Mouse (Mus musculus): ENCODE data around the gene Ebf3. TPM values are rescaled to one million over a fixed set of nuclear protein-coding genes. Genes with fewer than 3 reads are reported as not detected.

Gene Ebf3
- polyA plus RNA-seq, 1 experiment from 2014 or later, result 0.30 TPM

DNA sequence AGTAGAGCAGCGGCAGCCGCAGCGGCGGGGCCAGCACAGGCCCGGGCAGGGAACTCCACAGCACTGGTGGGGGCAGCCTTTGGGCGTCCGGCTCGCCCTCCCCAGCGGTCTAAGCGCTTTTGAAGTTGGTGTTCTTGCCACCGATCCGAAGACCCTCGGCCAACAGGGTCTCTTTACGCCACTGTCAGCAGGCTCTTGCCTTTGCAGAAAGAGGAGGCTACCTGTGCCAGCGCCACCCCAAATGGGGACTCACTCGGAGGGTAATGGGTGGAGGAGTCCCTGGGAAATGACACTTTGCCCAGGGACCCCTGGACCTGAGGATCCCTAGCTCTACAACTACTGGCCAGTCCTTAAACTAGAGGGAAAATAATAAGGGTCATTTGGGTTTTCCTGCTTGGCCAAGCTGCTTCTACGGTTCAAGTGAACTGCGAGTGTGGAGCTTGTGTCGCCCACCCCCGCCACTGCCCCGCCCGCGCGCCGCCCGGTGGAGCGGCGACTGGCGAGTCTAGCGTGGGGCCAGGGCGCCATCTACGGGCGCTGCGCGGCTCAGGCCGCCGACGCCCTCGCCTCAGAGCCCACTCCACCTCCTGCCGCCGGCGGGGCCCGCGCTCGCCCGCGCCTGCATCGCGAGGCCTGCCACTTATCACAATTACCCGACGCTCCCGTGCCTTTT is 7.0 kb upstream of the Ebf3 start:
- Histone ChIP-seq H3K4me2 (ENCODE audit: low read length) (peak overlapping the region; percentile 59), H3K4me3 (replicated peaks; ENCODE audit: low read depth, low read length) (peak overlapping the region; percentile 13), H3K27me3 (ENCODE audit: insufficient read depth, low read length) (peaks cover 82% of the 10 kb centered on the region), H3K4me1 (replicated peaks; ENCODE audit: insufficient read depth, low read length) (peaks cover 8% of the 10 kb centered on the region), H3K36me3 (ENCODE audit: insufficient read depth, low read length) (no peaks in the 10 kb centered on the region), H3K9me3 (replicated peaks; ENCODE audit: low read length) (no peaks in the 10 kb centered on the region), H3K27ac (no peak overlapping the region), H3K9ac (ENCODE audit: low read depth, low read length) (no peak overlapping the region)
- peak; percentile 79 for DNase-seq (ENCODE audit: low spot score)
- ATAC-seq (replicated peaks; ENCODE audit: low FRiP score, low read depth), result peak; percentile 34; the same call in 1 of the 2 replicates
- WGBS, result 1% methylated on average over 52 of the region's 52 CpGs
- peak; percentile 66 for TF ChIP-seq CTCF (IDR thresholded peaks at IDR 0.05; ENCODE audit: low read depth)

DNA sequence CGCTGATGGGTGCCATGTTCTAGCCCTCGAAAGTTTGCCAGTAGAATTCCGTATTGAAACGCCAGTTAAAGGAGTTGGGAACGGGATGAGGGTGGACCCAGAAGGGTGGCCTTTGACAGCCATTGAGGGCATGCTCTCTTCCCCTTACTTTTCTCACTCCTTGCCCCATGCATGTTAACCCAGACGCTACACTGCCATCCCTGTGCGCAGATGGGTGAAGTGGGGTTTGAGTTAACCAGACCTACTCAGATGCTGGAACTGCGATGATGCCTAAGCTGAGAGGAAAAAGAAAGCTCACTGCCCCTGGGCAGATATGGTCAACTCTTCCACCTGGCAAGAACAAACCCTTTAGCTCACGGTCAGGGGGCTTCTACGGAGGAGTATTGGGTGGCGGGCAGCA is 6.1 kb upstream of the Ebf3 start:
- no peaks in the 10 kb centered on the region for H3K36me3 ChIP-seq (ENCODE audit: insufficient read depth, low read length)
- H3K4me3 ChIP-seq (replicated peaks; ENCODE audit: low read depth, low read length), result no peak overlapping the region
- no peak overlapping the region for H3K9ac ChIP-seq (ENCODE audit: low read depth, low read length)
- ATAC-seq (replicated peaks; ENCODE audit: low FRiP score, low read depth), result no peak
- H3K4me1 ChIP-seq (replicated peaks; ENCODE audit: insufficient read depth, low read length), result peaks cover 8% of the 10 kb centered on the region
- TF ChIP-seq CTCF (IDR thresholded peaks at IDR 0.05; ENCODE audit: low read depth), result no peak
- 12% methylated on average over 11 of the region's 11 CpGs for WGBS
- no peak overlapping the region for H3K27ac ChIP-seq
- DNase-seq (ENCODE audit: low spot score), result no peak
- H3K9me3 ChIP-seq (replicated peaks; ENCODE audit: low read length), result no peaks in the 10 kb centered on the region
- H3K4me2 ChIP-seq (ENCODE audit: low read length), result no peak overlapping the region
- H3K27me3 ChIP-seq (ENCODE audit: insufficient read depth, low read length), result peaks cover 91% of the 10 kb centered on the region

DNA sequence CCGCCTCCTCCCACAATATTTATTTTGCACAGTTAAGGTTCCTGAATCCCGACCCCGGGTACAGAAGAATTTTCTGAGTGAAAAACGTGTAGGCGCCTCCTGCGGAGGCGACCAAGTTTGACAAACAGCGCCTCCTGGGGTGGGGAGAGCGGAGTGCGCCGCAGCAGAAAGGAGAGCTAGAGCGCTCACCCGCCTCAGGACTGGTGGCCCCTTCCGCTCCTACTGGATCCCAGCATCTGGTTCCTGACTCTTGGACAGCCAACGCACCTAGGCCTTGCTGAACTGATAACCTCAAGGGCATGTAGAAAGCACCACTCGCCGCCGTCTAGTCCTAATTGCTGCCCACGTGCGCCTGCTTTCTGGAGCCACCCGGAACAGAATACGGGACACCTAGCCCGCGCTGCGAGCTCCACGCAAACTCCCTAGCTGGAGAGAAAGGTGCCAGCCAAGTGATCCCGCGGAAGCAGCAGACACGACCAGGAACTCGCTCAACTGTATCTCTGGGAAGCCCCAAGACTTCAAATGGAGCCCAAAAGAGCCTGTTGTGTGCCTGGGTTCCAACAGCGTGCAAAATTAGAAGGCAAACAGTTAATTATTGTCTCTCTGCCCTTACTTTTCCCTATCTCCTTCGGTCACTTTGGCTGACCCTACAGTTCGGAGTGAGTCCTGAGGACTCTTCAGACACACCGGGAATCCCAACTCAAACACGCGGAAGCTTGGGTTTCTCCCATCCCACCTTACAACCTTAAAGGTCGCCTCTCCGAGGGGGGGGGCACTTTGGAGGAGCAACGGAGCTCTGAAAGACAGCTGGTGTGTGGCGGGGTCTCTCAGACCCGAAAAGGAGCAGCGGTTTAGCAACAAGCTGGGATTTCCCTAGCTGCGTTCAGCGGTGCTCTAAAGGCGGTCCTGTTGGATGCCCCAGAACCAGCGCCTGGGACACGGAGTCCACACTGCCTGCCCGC is 5.0 kb upstream of the Ebf3 start:
- H3K4me1 ChIP-seq (replicated peaks; ENCODE audit: insufficient read depth, low read length), result peaks cover 8% of the 10 kb centered on the region

DNA sequence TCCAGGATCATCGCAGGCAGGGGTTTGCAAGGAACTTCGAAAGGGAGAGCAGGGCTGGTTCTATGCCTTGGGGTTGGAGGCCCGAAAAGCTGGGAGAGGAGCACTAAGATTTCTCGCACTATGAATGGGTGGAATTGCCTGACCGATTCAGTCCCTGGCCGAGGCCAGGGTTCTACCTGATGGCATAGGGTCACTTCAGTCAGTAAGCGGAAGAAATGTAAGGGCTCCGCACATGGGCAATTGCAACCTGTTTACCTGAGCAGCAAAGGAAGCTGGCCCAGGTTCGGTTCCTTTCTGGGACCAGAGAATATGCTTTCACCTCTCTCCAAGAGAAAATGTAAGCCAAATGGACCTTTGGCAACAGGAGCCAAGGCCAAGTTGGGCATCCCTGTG is 4.1 kb upstream of the Ebf3 start:
- TF ChIP-seq CTCF (IDR thresholded peaks at IDR 0.05; ENCODE audit: low read depth), result no peak
- H3K4me3 ChIP-seq (replicated peaks; ENCODE audit: low read depth, low read length), result no peak overlapping the region
- no peaks in the 10 kb centered on the region for H3K9me3 ChIP-seq (replicated peaks; ENCODE audit: low read length)
- peaks cover 14% of the 10 kb centered on the region for H3K4me1 ChIP-seq (replicated peaks; ENCODE audit: insufficient read depth, low read length)
- H3K27ac ChIP-seq, result no peak overlapping the region
- ATAC-seq (replicated peaks; ENCODE audit: low FRiP score, low read depth) (no peak), DNase-seq (ENCODE audit: low spot score) (no peak)
- WGBS, result 10% methylated on average over 9 of the region's 9 CpGs
- H3K4me2 ChIP-seq (ENCODE audit: low read length), result 0 out of 2 replicates have a peak overlapping the region, but pooled peaks have one; percentile 5
- no peaks in the 10 kb centered on the region for H3K36me3 ChIP-seq (ENCODE audit: insufficient read depth, low read length)
- peaks cover 88% of the 10 kb centered on the region for H3K27me3 ChIP-seq (ENCODE audit: insufficient read depth, low read length)
- no peak overlapping the region for H3K9ac ChIP-seq (ENCODE audit: low read depth, low read length)

More for the DNA sequence above, 5.0 kb upstream of the Ebf3 start:
- 1% methylated on average over 48 of the region's 48 CpGs for WGBS
- Histone ChIP-seq H3K9ac (ENCODE audit: low read depth, low read length) (no peak overlapping the region), H3K4me2 (ENCODE audit: low read length) (no peak overlapping the region), H3K27ac (no peak overlapping the region), H3K9me3 (replicated peaks; ENCODE audit: low read length) (no peaks in the 10 kb centered on the region), H3K27me3 (ENCODE audit: insufficient read depth, low read length) (peaks cover 88% of the 10 kb centered on the region), H3K4me3 (replicated peaks; ENCODE audit: low read depth, low read length) (no peak overlapping the region), H3K36me3 (ENCODE audit: insufficient read depth, low read length) (no peaks in the 10 kb centered on the region)
- DNase-seq (ENCODE audit: low spot score) (peak; percentile 81), ATAC-seq (replicated peaks; ENCODE audit: low FRiP score, low read depth) (no peak)
- peak; percentile 71 for TF ChIP-seq CTCF (IDR thresholded peaks at IDR 0.05; ENCODE audit: low read depth)

DNA sequence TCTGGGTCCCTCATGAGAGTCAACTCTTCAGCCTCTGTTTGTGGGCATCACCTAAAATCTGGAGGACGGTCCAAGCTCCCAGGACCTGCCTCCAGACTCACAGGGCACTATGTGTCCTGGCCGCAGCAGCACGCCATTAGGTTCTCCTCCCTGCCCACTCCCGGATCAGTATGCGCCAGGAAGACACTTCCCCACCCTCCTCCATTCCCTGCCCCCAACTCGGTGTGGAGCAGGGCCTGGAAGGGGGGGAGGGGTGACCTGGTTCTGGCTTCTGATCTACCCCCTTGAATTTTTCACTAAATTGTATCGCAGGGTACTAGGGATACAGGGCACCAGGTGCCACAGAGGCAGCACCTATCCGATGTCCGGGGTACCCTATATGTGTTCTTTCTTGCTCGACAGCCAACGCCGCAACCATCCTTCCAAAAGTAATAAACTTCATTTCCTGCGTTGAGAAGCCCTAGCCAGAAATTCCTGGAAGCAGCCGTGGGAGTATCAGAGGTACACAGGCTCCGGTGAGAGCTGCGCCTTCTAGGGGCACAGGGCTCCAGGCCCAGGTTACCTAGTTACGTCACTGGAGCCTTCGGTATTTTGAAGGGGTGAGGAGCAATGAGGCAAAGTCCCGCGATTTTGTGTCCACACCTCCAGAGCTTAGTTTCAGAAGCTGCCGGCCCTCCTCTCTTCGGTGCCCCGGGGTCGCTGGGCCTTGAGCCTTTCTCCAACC is 3.6 kb upstream of the Ebf3 start:
- peaks cover 87% of the 10 kb centered on the region for H3K27me3 ChIP-seq (ENCODE audit: insufficient read depth, low read length)
- no peak for TF ChIP-seq CTCF (IDR thresholded peaks at IDR 0.05; ENCODE audit: low read depth)
- H3K4me3 ChIP-seq (replicated peaks; ENCODE audit: low read depth, low read length), result no peak overlapping the region
- H3K9ac ChIP-seq (ENCODE audit: low read depth, low read length), result no peak overlapping the region
- ATAC-seq (replicated peaks; ENCODE audit: low FRiP score, low read depth) (no peak), DNase-seq (ENCODE audit: low spot score) (no peak)
- H3K36me3 ChIP-seq (ENCODE audit: insufficient read depth, low read length), result no peaks in the 10 kb centered on the region
- WGBS, result 6% methylated on average over 24 of the region's 24 CpGs
- H3K4me2 ChIP-seq (ENCODE audit: low read length), result peak overlapping the region; percentile 5; the same call in 1 of the 2 replicates
- peaks cover 17% of the 10 kb centered on the region for H3K4me1 ChIP-seq (replicated peaks; ENCODE audit: insufficient read depth, low read length)
- H3K27ac ChIP-seq, result no peak overlapping the region
- no peaks in the 10 kb centered on the region for H3K9me3 ChIP-seq (replicated peaks; ENCODE audit: low read length)

Data from kidney, postnatal 0 days (tissue).